Mouse (Mus musculus): ENCODE measurements around the gene Pde10a.

GRCm38 (mm10) chr17:8815864-8816263 is 290.7 kb downstream of the Pde10a start:
- TF ChIP-seq CTCF (IDR thresholded peaks at IDR 0.05; ENCODE audit: low read depth, low read length) (no peak), POLR2A (IDR thresholded peaks at IDR 0.05; ENCODE audit: extremely low read depth, insufficient read depth, low read length) (no peak)
